Mouse (Mus musculus): ENCODE results near the gene Tmcc3.
"Not testable (repeated sequence)": the region's sequence is repeated elsewhere in the genome, so short reads cannot be mapped to it uniquely, and the experiment has no call there.

Gene Tmcc3

DNA sequence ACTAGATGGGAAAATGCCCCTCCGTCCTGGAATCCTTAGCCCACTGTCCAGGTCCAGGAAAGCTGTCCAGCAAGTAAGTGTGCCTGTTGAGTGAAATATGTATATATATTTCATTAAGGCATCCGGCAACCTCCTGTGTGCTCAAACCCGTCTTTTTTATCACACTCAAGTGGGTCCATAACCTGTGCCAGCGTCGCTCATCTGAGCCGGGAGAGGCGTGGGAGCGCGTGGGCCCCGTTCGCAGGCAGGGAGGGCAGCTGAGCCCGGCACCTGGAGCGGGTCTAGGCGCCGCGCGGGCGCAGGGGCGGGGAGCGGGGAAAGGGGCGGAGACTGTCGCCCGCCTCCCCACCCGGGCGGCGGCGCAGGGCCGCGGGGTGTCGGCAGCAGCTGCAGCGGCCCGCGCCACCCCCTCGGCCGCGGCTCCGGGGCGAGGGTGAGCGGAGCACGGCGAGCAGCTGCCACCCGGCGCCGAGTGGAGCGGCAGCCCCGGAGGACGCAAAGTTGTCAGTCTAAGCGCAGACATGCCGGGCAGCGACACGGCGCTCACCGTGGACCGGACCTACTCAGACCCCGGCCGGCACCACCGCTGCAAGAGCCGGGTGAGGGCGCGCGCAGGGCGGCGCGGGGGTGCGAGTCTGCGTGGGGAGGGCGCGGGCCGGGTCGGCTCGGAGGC lies 202.9 kb downstream of the Tmcc3 start:
- DNase-seq (ENCODE audit: low spot score) = peak; percentile 79

DNA sequence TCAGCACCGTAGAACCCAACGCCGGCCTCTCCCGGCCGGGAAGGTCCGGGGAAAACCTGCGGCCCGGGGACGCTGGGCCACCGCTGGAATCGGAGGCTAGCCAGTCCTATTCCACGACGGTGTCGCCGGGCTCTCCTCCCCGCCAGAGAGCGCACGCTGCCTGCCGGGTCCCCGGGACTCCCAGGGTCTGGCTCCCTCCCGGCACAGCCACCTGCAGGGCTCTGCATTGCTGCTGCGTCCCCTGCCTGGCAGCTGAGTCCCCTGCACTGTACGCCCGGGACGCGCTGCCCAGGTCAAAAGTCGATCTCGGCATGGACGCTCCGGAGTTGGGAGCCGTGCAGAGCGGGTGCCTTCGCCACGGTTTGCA lies 203.4 kb downstream of the Tmcc3 start:
- DNase-seq (ENCODE audit: low spot score) = peak; percentile 82

DNA sequence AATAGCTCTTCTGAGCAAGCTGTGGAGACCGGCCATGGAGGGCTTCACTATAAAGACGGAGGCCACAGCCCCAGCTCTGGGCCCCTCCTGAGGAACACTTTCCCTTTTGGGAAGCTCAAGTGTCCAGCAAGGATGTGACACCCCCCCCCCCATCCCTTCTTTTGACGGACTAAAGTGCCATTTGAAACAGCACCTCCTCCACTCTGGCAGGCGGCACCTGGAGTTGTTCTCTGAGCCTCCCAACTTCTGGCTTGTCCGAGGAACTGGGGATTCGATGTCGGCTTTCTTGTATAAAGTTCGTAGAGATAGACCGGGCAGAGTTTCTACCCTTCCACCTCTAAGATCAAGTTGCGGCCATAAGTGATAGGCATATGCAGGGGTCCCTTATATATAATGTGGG lies 203.8 kb downstream of the Tmcc3 start:
- no peak for DNase-seq (ENCODE audit: low spot score)

DNA sequence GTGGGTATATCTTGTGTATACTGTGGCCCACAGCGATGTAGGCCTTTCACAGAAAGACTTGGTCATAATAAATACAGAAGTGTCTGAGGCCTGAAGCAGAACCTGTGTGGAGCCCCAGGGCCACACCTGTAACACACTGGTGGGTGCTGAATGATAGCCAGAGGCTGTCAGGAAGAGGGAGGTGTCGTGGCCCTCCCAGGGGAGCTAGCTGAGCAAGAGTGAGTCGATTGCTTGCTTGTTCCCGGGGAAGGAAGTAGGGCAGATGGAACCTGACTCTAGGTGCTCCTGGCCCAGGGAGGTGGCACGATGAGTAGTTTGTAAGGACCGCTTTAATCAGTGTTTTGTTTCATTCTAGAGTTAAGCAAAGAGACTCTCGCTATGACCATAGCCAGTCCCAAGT lies 208.1 kb downstream of the Tmcc3 start:
- DNase-seq (ENCODE audit: low spot score) = no peak

DNA sequence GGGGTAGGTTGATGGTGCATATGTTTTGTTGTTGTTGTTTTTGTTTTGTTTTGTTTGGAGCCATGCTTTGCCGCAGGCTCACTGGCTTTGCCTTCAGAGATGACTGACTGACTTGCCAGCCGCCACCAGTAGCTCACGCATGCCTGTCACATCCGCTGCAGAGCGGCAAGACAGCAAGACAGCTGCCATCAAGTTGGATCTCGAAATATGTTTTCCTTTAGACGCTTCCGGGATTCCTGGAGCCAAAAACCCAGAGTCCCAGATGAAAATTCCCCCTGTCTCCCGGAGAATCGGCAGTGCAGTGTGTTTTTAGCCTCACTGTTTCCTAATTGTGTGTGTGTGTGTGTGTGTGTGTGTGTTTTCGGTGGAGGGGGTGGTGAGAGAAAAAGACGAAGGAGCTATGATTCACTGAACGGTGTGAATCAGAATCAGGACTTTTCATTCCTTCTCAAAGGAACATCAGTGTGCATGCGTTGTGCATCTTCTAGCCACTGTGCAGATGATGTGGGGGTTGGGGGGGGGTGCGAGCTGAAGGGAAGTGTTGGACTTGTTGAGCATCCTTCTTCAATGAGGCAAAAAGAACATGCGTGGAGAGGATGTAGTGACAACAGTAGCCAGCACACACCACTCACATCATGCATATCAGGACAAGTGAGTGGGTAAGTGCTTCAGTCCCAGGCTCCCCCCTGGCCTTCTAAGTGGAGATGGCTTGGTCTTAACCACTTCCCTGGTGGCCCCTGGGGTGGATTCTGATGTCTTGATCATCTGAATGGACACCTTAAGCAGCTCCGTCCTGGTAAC lies 208.8 kb downstream of the Tmcc3 start:
- no peak for DNase-seq (ENCODE audit: low spot score)

DNA sequence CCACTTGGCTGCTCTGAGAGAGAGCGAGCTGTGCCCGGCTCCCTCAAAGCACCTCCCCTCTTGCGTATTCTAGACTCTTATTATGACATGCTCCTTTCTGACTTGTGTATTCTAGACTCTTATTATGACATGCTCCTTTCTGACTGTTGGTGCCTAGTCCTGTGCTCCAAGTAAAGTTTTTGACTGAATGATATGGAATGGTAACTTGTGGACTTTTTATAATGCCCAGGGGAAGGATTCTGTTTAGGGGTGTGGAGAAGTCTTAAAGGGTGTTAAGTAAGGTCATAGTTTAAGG lies 209.3 kb downstream of the Tmcc3 start:
- DNase-seq (ENCODE audit: low spot score) = peak; percentile 71

DNA sequence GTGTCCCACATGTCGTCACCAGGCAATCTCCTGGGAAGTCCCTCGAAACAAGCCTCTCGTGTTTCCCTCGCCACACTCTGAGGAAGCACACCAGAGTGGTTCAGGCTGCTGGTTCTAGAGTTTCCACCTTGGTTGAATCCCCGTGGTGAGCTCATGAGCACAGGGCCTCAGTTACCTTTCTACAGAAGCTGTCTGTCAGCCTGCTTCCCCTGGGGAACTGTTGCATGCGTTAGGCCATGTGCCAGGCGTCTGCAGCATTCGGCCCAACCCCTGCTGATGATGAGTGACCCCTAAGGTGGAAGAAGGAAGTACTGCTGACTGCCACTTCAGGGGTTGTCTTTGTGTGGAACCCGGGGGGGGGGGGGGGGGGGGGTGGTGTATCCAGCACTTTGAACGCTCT lies 210.0 kb downstream of the Tmcc3 start:
- DNase-seq (ENCODE audit: low spot score) = peak; percentile 68

DNA sequence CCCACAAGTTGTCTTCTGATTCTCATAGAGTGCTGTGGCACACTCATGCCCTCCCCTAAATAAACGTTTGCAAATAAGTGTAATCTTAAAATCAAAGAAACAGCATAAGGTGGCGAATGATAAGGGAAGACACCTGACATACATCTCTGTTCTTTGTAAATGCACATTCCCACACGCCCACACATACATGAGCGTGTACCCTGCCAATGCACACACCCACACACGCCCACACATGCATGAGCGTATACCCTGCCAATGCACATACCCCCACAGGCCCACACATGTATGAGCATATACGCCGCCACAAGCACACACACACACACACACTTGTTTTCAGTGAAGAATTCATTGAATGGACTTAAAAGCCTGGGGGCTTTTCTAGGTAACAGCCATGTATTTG lies 211.5 kb downstream of the Tmcc3 start:
- peak; percentile 37 for DNase-seq (ENCODE audit: low spot score)

DNA sequence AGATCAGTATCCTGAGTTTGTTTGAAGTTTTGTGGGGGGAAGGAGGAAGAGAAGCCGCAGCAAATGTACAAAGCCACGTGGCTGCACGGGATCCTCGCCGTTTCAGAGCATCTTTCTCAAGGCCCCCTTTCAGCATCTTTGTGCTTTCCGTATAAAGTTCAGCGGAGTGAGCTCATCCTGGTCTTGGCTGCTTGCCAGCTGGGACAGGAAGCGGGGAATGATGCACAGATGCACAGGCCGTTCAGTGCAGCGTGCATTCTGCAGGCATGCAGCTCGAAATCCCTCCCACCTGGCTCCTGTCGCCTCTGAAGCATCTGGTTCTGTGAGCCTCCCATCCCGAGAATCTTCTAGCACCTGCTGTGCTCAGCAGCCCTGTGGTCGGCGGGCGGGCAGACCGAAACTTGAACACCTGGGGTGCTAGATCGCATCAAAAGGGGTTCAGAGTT lies 212.0 kb downstream of the Tmcc3 start:
- peak; percentile 93 for DNase-seq (ENCODE audit: low spot score)

DNA sequence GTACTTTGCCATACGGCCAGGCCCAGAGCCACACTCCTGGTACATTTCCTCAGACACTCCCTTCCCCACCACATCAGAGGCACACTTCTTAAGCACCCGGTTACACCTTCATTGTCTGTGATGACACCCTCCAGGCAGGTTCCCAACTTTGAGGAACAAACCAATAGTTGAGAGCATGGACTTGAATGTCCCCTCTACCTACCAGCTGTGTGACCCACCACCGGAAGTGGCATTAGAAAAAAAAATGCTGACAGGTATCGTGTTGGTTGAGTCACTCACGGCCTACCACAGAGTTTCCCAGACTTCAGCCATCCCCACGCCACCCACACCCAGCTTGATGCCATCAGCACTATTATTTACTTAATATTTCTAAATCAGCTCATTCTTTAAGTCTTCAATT lies 213.2 kb downstream of the Tmcc3 start:
- DNase-seq (ENCODE audit: low spot score) = no peak

DNA sequence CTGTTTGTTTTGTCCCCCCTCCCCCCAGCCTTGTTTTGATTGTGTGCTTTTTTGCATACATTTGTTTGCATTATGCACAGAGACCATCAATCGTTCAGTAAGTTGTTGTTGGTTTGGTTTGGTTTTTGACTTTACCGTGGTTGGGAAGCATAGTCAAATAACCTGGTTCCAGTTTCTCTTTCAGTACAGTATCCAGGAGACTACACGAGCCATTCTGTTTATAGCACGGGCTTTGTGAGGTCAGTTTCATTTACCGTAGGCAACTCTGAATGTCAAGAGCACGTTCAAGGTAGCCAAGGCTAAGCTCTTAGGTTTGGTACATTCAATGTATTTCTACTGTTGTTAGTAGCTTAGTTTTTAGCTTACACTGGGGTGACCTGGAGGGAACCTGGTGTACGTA lies 214.0 kb downstream of the Tmcc3 start:
- no peak for DNase-seq (ENCODE audit: low spot score)

DNA sequence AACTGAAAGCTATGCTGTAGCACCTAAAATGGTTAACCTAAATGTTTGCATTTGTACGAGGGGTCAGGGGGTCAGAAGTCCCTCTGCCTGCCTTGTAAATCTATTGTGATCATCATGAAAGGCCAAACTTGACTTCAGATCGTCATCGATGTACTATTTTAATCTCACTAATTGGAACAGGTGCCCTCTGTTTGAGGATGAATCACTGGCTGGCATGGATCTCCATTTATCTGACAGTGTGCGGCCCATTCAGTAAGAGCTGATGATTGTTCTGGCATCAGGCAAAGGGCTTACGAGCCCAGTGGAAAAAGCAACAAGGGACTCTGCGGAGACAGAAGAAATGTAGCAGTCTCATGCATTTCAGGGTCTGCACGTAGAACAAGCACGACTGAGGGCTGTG lies 215.1 kb downstream of the Tmcc3 start:
- no peak for DNase-seq (ENCODE audit: low spot score)

DNA sequence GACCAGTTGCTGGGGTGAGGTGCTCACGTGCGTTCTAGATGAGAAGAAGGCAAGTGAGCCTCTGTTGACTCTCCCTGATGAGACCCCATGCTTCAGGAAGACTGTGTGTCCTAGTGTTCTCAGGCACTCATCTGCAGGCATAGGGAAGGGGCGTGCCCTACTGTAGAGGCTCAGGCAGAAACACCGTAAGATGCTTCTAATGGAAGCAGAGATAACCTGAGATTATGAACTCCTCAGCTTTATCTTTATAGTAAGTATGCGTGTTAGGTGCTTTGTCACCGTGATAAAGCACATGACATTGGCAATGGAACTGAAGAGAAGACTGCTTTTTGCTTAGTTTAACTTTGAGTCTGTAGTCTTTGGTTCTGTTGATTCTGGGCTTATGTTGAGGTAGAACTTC lies 215.5 kb downstream of the Tmcc3 start:
- DNase-seq (ENCODE audit: low spot score) = no peak

DNA sequence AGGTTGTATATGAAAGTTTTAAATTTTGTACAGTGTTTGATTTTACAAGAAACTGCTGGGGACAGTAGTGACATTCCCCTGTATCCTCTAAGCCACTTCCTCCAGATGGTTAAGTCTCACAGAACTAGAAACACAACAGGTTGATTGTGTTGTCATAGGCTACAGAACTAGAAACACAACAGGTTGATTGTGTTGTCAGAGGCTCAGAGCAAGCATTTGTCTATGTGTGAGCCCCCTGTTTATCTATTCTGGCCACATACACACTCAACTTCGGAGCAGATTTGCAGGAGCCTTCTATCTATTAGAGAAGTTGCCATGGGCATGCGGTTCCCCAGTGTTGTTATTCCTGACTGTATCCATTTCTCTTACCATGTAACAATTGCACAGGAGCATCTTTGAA lies 218.3 kb downstream of the Tmcc3 start:
- no peak for DNase-seq (ENCODE audit: low spot score)

DNA sequence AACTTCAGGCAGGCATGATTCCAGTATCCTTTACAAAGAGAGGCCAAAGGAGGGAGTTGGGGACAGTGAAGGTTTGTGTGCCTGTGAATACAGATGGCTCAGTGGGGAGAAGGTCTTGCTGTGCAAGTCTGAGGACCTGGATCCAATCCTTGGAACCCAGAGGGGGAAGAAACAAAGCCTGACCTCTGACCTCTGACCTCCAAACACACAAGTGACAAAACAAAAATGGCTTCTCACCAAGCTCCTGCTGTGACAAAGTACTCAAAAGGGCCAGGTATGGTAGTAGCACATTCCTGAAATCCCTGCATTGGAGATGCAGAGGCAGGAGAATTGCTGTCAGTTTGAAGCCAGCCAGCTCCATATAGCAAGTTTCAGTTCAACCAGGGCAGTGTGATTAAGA lies 219.7 kb downstream of the Tmcc3 start:
- DNase-seq (ENCODE audit: low spot score) = no peak

DNA sequence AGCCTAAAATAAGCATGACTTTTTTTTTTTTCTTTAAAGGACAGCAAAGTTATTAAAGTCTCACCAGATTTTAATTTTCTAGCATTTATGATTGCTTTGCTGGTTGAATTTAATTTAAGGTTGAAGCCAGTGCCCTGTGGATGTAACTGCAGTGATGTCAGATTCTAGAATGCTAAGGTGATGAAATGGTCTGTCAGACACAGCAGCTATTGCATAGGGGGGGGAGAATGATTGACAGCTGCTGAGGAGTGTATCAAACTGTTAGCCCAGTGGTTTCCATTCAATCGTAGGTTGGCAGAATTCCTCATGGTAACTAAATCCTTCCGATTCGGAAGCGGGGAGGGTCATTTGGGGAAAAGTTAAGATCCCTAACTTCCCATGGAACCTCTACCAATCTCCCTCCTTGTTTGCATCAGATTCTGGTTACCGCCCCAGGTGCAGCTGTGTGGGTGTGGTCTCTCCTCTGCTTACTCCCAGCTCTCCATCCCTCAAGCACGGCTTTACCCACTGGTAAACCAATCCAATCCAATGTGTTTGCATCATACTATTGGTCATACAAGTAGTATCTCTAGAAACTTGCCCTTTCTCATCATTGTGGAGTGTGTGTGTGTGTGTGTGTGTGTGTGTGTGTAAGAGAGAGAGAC lies 221.5 kb downstream of the Tmcc3 start:
- peak; percentile 69 for DNase-seq (ENCODE audit: low spot score)

DNA sequence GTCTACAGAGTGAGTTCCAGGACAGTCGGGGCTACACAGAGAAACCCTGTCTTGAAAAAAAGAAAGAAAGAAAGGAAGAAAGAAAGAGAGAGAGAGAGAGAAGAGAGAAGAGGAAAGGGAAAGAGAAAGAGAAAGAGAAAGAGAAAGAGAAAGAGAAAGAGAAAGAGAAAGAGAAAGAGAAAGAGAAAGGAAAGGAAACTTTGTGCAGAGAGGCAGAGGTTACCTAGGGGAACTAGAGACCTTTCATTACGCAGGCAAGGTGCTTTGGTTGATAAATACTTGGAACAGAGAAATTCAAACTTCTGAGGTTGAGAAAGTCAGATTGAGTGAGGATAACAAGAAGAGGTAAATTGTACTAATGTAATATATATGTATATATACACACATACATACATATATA lies 226.9 kb downstream of the Tmcc3 start:
- DNase-seq (ENCODE audit: low spot score) = not testable (repeated sequence)

DNA sequence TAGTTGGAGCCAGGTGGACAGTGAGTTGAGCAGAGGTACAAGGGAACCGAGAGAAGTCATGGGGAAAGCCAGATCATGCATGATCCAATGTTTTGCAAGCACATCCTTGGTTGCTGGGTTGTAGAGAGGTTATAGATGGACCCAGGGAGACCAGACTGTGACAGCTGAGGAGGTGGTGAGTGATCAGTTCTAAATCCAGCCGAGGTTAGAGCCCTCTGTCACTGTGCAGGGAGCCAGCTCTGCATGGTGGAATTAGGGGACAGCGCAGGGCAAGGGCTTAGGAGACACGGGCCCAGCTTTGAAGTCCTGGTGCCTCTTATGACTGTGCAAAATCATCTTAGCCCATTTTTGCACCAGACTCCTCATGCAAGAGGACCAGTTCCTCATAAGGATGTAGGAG lies 228.5 kb downstream of the Tmcc3 start:
- no peak for DNase-seq (ENCODE audit: low spot score)

DNA sequence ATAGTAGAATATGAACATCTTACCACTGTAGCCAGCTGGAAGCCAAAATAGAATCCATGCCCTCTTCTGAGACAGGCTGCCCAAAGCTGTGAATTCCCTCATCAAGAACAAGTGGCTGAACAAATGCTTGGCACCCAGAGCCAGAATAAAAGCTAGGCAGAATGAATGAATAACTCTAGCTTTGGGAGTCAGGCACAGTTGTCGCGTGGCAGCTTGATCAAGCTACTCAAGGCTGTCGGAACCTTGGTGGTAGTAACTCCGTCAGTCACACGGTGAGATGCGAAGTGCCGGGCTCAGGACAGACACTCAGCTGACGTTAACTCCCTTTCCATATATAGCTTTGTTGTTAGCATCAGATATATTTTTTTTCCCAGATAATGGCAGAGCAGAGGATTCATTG lies 232.2 kb downstream of the Tmcc3 start:
- no peak for DNase-seq (ENCODE audit: low spot score)

DNA sequence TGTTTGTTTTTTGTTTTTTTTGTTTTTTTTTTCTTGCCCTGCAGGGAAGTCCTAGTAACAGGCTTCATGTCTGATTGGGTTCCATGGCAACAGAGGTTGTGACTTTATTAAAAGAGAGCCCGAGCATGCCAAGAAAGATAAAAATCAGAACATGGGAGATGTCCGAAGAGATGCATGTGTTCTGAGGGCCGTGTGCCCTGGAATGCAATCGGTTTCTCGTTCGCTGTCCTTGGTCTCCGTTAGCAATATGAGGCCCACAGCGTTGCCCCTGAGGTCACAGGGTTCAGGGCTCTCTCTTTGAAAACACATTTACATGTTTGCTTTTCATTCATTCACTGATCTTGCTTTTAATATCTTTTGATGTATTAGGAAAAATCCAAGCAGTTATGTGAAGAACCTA lies 233.1 kb downstream of the Tmcc3 start:
- peak; percentile 70 for DNase-seq (ENCODE audit: low spot score)

DNA sequence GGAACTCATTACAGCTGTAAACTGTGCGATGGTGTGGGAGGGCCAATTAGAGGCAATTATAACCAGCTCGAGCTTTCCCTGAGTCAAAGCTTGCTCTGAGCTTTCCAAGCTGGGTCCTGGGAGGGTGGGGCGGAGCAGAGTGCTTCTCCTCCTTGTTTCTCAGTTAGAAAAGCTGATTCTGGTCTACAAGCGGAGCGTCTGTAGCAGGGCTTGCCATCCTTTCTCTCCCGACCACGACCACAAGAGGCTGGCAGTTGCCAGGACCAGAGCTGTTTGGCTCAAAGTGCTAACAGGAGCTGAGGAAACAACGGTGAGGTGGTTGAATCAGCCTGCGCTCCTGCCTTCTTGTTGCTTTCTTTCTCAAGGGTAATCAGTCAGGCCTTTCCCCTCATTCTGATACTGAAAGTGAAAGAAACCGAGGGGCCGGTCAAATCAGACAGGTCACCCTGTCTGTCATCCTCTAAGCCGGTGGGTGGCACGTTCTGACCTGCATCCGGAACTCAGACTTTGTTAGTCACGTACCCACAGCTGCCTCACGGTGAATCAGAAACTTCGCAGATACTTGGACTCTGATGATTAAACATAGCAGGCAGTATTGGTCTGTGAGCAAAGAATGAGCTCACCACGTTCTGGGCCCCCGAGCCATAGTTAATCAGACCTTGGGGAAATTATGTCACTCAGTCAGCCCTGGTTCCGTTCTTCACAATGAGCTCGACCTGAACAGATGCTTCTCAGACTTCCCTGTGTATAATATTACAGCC lies 233.7 kb downstream of the Tmcc3 start:
- DNase-seq (ENCODE audit: low spot score) = peak; percentile 85

DNA sequence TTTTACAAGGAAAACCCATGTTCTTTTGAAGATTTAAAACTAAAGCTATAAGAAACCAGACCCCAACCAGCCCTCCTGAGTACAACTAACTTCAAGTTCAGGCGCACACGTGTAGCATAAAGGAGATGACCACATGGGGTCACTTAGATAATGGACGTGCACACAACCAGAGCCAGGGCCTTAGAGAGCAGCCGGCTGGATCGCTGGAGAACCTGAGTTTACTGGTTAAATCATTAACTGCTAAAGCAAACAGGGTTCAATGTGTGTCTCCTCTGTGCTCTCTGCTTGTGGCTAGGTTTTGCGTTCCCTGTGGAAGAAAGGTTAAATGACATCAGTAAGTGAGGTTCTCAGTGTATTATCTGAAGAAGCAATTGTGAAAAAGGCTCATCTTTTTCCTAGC lies 234.9 kb downstream of the Tmcc3 start:
- no peak for DNase-seq (ENCODE audit: low spot score)
